14 mouse cellular contexts compared by ENCODE assay signal in the genomic region with DNA sequence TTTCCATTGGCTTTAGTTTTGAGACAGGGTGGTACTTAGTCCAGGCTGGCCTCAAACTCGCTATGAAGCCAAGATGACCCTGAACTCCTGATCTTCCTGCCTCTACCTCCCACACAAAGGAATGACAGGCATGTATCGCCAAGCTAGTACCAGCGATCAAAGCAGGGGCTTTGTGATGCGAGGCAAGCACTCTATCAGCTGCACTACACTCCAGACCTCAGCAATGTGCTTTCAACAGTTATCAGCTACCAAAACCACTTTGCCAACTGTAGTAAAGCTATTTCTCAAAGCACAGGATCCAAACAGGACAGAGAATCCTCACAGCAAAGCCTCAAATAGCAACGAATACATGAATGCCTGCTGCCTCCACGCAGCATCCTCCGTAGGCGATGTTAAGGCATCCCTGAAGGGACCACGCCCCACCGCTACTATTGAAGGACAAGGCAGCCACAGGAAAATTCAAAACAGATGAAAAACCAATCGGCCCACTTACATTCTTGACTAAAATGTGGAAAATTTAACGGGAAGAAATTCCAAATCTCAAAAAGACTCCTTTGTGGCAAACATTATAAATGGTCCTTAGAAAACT. TPM values are rescaled to one million over a fixed set of nuclear protein-coding genes. Genes with fewer than 3 reads are reported as not detected.
DNase-seq lines count a peak whose midpoint lies in the region; ATAC-seq and TF ChIP-seq lines count a peak whose summit lies in the region.
"Had no signal": no experiment of that assay in that cellular context is flagged by ENCODE, and none has a peak within 500 bp of the region (broad histone marks: within the 10 kb centered on the region; RNA-seq: fewer than 3 reads in every experiment).

No protein-coding gene starts in this region.

- no peaks in the 10 kb centered on the region for H3K9me3 ChIP-seq in midbrain, postnatal 0 days (ENCODE audit: low read length)
- no peaks in the 10 kb centered on the region for H3K9me3 ChIP-seq in midbrain, embryonic 11.5 days (ENCODE audit: control insufficient read depth, low read length)
- H3K9me3 ChIP-seq in embryonic facial prominence, embryonic 15.5 days (replicated peaks): no peaks in the 10 kb centered on the region
- H3K9me3 ChIP-seq in midbrain, embryonic 10.5 days (replicated peaks): peaks cover 5% of the 10 kb centered on the region; the same call in 1 of the 2 replicates
- no peaks in the 10 kb centered on the region for H3K9me3 ChIP-seq in intestine, postnatal 0 days (ENCODE audit: control insufficient read depth)

- H3K9ac ChIP-seq in midbrain, postnatal 0 days (replicated peaks; ENCODE audit: low read length, poor library complexity, severe bottlenecking): no peak overlapping the region
- no peak overlapping the region for H3K9ac ChIP-seq in midbrain, embryonic 11.5 days (ENCODE audit: low read length)
- H3K9ac ChIP-seq in embryonic facial prominence, embryonic 15.5 days: no peak overlapping the region
- H3K9ac ChIP-seq in intestine, postnatal 0 days (ENCODE audit: low read depth, low read length): no peak overlapping the region

- peaks cover 4% of the 10 kb centered on the region; the same call in 1 of the 2 replicates for H3K4me1 ChIP-seq in midbrain, postnatal 0 days (ENCODE audit: insufficient read depth, low read length)
- no peaks in the 10 kb centered on the region for H3K4me1 ChIP-seq in midbrain, embryonic 11.5 days (ENCODE audit: control insufficient read depth, insufficient read depth, low read length)
- H3K4me1 ChIP-seq in embryonic facial prominence, embryonic 15.5 days: peaks cover 45% of the 10 kb centered on the region
- H3K4me1 ChIP-seq in midbrain, embryonic 10.5 days: peaks cover 11% of the 10 kb centered on the region; the same call in 1 of the 2 replicates
- 0 out of 2 replicates have a peak, but pooled peaks cover 9% of the 10 kb centered on the region for H3K4me1 ChIP-seq in intestine, postnatal 0 days (replicated peaks; ENCODE audit: control insufficient read depth, insufficient read depth, low read length)

- 0 out of 2 replicates have a peak, but pooled peaks have one; percentile 53 for ATAC-seq in frontal cortex, adult (ENCODE audit: low TSS enrichment)
- ATAC-seq in midbrain, postnatal 0 days (ENCODE audit: low FRiP score): no peak
- ATAC-seq in midbrain, embryonic 11.5 days (ENCODE audit: low FRiP score): no peak
- ATAC-seq in embryonic facial prominence, embryonic 15.5 days (ENCODE audit: insufficient number of reproducible peaks, low FRiP score, low TSS enrichment, low read depth): no peak
- peak; percentile 89 for ATAC-seq in megakaryocyte-erythroid progenitor cell, adult 5-6 weeks (replicated peaks; ENCODE audit: low FRiP score, low TSS enrichment, poor library complexity, severe bottlenecking)
- no peak for ATAC-seq in intestine, postnatal 0 days

- 0 out of 2 replicates have a peak overlapping the region, but pooled peaks have one; percentile 4 for H3K27ac ChIP-seq in midbrain, postnatal 0 days (ENCODE audit: low read depth, low read length)
- no peak overlapping the region for H3K27ac ChIP-seq in midbrain, embryonic 11.5 days (ENCODE audit: low read depth, low read length)
- peak overlapping the region; percentile 52 for H3K27ac ChIP-seq in embryonic facial prominence, embryonic 15.5 days (replicated peaks)
- no peak overlapping the region for H3K27ac ChIP-seq in midbrain, embryonic 10.5 days (replicated peaks)
- H3K27ac ChIP-seq in intestine, postnatal 0 days (ENCODE audit: low read depth, low read length): no peak overlapping the region
- H3K27ac ChIP-seq: hindbrain, embryonic 10.5 days had no signal

- no peak overlapping the region for H3K4me3 ChIP-seq in midbrain, postnatal 0 days (ENCODE audit: low read depth, low read length)
- H3K4me3 ChIP-seq in midbrain, embryonic 11.5 days (ENCODE audit: low read depth, low read length): no peak overlapping the region
- no peak overlapping the region for H3K4me3 ChIP-seq in embryonic facial prominence, embryonic 15.5 days (replicated peaks)
- H3K4me3 ChIP-seq in midbrain, embryonic 10.5 days: no peak overlapping the region
- H3K4me3 ChIP-seq in intestine, postnatal 0 days (ENCODE audit: low read depth, low read length): no peak overlapping the region
- H3K4me3 ChIP-seq: erythroblast, embryonic 14.5 days; hindbrain, embryonic 10.5 days; myocyte had no signal

- no peaks in the 10 kb centered on the region for H3K27me3 ChIP-seq in midbrain, postnatal 0 days (ENCODE audit: insufficient read depth, low read length)
- H3K27me3 ChIP-seq in midbrain, embryonic 11.5 days (ENCODE audit: control insufficient read depth, insufficient read depth, low read length): no peaks in the 10 kb centered on the region
- H3K27me3 ChIP-seq in embryonic facial prominence, embryonic 15.5 days: no peaks in the 10 kb centered on the region
- no peaks in the 10 kb centered on the region for H3K27me3 ChIP-seq in midbrain, embryonic 10.5 days (ENCODE audit: low read depth, poor library complexity, severe bottlenecking)
- H3K27me3 ChIP-seq in intestine, postnatal 0 days (replicated peaks; ENCODE audit: control insufficient read depth, insufficient read depth, low read length): no peaks in the 10 kb centered on the region

- H3K36me3 ChIP-seq in midbrain, postnatal 0 days (ENCODE audit: insufficient read depth, low read length): no peaks in the 10 kb centered on the region
- H3K36me3 ChIP-seq in midbrain, embryonic 11.5 days (ENCODE audit: control insufficient read depth, insufficient read depth, low read length): no peaks in the 10 kb centered on the region
- no peaks in the 10 kb centered on the region for H3K36me3 ChIP-seq in embryonic facial prominence, embryonic 15.5 days
- no peaks in the 10 kb centered on the region for H3K36me3 ChIP-seq in midbrain, embryonic 10.5 days
- no peaks in the 10 kb centered on the region for H3K36me3 ChIP-seq in intestine, postnatal 0 days (ENCODE audit: control insufficient read depth, insufficient read depth)

- WGBS in midbrain, postnatal 0 days: 80% methylated on average over 12 of the region's 12 CpGs
- WGBS in midbrain, embryonic 11.5 days: 85% methylated on average over 12 of the region's 12 CpGs
- WGBS in embryonic facial prominence, embryonic 15.5 days: 35% methylated on average over 12 of the region's 12 CpGs
- 84% methylated on average over 12 of the region's 12 CpGs for WGBS in midbrain, embryonic 10.5 days
- 76% methylated on average over 12 of the region's 12 CpGs for WGBS in intestine, postnatal 0 days

- H3K4me2 ChIP-seq in midbrain, postnatal 0 days (ENCODE audit: low read depth, low read length, poor library complexity, severe bottlenecking): no peak overlapping the region
- H3K4me2 ChIP-seq in midbrain, embryonic 11.5 days: no peak overlapping the region
- H3K4me2 ChIP-seq in embryonic facial prominence, embryonic 15.5 days (replicated peaks): no peak overlapping the region
- no peak overlapping the region for H3K4me2 ChIP-seq in intestine, postnatal 0 days (replicated peaks; ENCODE audit: low read depth)

- DNase-seq in frontal cortex, postnatal 10 days (ENCODE audit: low spot score in 2 of 2): no peak
- DNase-seq in midbrain, postnatal 0 days (ENCODE audit: low spot score): no peak
- no peak for DNase-seq in midbrain, embryonic 11.5 days (ENCODE audit: low spot score, missing footprints)
- DNase-seq in midbrain, embryonic 10.5 days (ENCODE audit: low spot score): no peak
- DNase-seq: cerebellum, postnatal 36 days; heart, adult 11 months; kidney, postnatal 14 days had no signal

- no peak for TF ChIP-seq CTCF in midbrain, postnatal 0 days (IDR thresholded peaks at IDR 0.05)
- no peak for TF ChIP-seq CTCF in intestine, postnatal 0 days (IDR thresholded peaks at IDR 0.05; ENCODE audit: low read depth)

RNA-seq across cellular contexts. Expression of gene Fnbp1, which starts 31.8 kb away (rescaled TPM):
- total RNA-seq in midbrain, postnatal 0 days (2014; rRNA removed): 22.1 and 23.6 TPM in 2 replicates
- 25.2 and 30.7 TPM in 2 replicates for polyA plus RNA-seq in midbrain, postnatal 0 days (2015; fragmentation: Nextera tagmentation; extraction: Ambion mirVana)
- polyA plus RNA-seq in midbrain, embryonic 11.5 days (2014; fragmentation: Nextera tagmentation; extraction: Ambion mirVana): 10.8 and 11.5 TPM in 2 replicates
- 27.9 and 30.5 TPM in 2 replicates for polyA plus RNA-seq in embryonic facial prominence, embryonic 15.5 days (2015; fragmentation: Nextera tagmentation; extraction: Ambion mirVana)
- total RNA-seq in megakaryocyte-erythroid progenitor cell, adult 5-6 weeks (2014; fragmentation: Nextera tagmentation): 30.7 and 46.4 TPM in 2 replicates
- total RNA-seq in megakaryocyte-erythroid progenitor cell, adult 5-6 weeks (2017): 16.0 and 36.4 TPM in 2 replicates
- 11.8 and 14.3 TPM in 2 replicates for polyA plus RNA-seq in midbrain, embryonic 10.5 days (2016; fragmentation: Nextera tagmentation; extraction: Ambion mirVana)
- polyA plus RNA-seq in intestine, postnatal 0 days (2015; fragmentation: Nextera tagmentation; extraction: Ambion mirVana): 10.4 and 11.8 TPM in 2 replicates

RNA-seq across cellular contexts. Expression of gene Gpr107, which starts 42.1 kb away (rescaled TPM):
- 46.7 and 47.3 TPM in 2 replicates for total RNA-seq in midbrain, postnatal 0 days (2014; rRNA removed)
- polyA plus RNA-seq in midbrain, postnatal 0 days (2015; fragmentation: Nextera tagmentation; extraction: Ambion mirVana): 30.9 and 31.6 TPM in 2 replicates
- polyA plus RNA-seq in midbrain, embryonic 11.5 days (2014; fragmentation: Nextera tagmentation; extraction: Ambion mirVana): 26.5 and 27.8 TPM in 2 replicates
- polyA plus RNA-seq in embryonic facial prominence, embryonic 15.5 days (2015; fragmentation: Nextera tagmentation; extraction: Ambion mirVana): 35.5 and 40.6 TPM in 2 replicates
- total RNA-seq in megakaryocyte-erythroid progenitor cell, adult 5-6 weeks (2014; fragmentation: Nextera tagmentation): 19.6 and 30.4 TPM in 2 replicates
- total RNA-seq in megakaryocyte-erythroid progenitor cell, adult 5-6 weeks (2017): 15.0 and 18.2 TPM in 2 replicates
- 33.8 and 39.0 TPM in 2 replicates for polyA plus RNA-seq in midbrain, embryonic 10.5 days (2016; fragmentation: Nextera tagmentation; extraction: Ambion mirVana)
- polyA plus RNA-seq in intestine, postnatal 0 days (2015; fragmentation: Nextera tagmentation; extraction: Ambion mirVana): 46.8 and 48.3 TPM in 2 replicates

Comparison
In these comparisons a context has a peak if more than half of its experiments do, and no peak if none do; other contexts are left out.
1. H3K27ac ChIP-seq: peak in midbrain, postnatal 0 days (single experiment) and embryonic facial prominence, embryonic 15.5 days (single experiment); none in midbrain, embryonic 11.5 days (single experiment), midbrain, embryonic 10.5 days (single experiment) and intestine, postnatal 0 days (single experiment).
2. ATAC-seq: peak in frontal cortex, adult (single experiment) and megakaryocyte-erythroid progenitor cell, adult 5-6 weeks (single experiment); none in midbrain, postnatal 0 days (single experiment), midbrain, embryonic 11.5 days (single experiment), embryonic facial prominence, embryonic 15.5 days (single experiment) and intestine, postnatal 0 days (single experiment).